Mouse (Mus musculus): ENCODE measurements around the gene Ndrg2.
"Not testable (repeated sequence)": the region's sequence is repeated elsewhere in the genome, so short reads cannot be mapped to it uniquely, and the experiment has no call there.

Gene Ndrg2

GRCm38 (mm10) chr14:51863603-51864002, 50.4 kb downstream of the Ndrg2 start:
- DNase-seq: not testable (repeated sequence)

GRCm38 (mm10) chr14:51855280-51855679, 58.7 kb downstream of the Ndrg2 start:
- not testable (repeated sequence) for DNase-seq
